Mouse (Mus musculus) left cerebral cortex, postnatal 10 days (tissue): ENCODE measurements around the gene Bbx. TPM values are rescaled to one million over a fixed set of nuclear protein-coding genes. Genes with fewer than 3 reads are reported as not detected.

Experiments
- DNase-seq, 2 experiments: peaks; one replicate each; pipeline ENCODE4 v3.0.0; 2021 to 2022; ENCODE audit warnings: low spot score in 2 of 2, mixed read lengths in 1 of 2; ENCODE audit errors: extremely low spot score in 1 of 2
- intact Hi-C: fragments of 180-260 bp; cut with DNase I; formaldehyde crosslinking; loops from one replicate; pipeline ENCODE4 v1.15.1; 2025
- total RNA-seq, 2 experiments: library from RNA; stranded (reverse); gene quantifications; 2 replicates each; pipeline ENCODE4 v1.2.3; 2021

The Bbx gene
- total RNA-seq, 2 experiments from 2014 or later, result 8.8 to 9.3 TPM

DNA sequence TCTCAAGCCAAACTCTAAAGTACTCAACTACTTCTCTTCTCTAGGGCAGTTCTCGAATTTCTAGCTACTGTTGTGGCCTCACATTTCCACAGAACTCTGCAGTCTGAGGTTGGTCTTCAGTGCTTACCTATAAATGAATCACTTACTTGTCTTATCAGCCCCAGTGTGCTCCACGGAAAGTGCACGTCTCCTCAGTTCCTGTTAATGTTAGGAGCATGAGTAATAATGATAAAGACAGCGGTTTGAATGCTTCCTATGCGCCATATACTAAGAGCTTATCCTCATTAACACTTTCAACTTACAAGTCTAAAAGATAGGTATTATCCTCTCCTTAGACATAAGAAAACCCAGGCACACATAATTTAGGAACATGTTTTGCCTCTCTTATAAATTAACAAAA lies 142.4 kb downstream of the Bbx start:
- no peak for DNase-seq
- intact Hi-C loops, result loop anchor here (5.0 kb wide), 1 partner anchor 37 kb away; no protein-coding TSS in a partner anchor

DNA sequence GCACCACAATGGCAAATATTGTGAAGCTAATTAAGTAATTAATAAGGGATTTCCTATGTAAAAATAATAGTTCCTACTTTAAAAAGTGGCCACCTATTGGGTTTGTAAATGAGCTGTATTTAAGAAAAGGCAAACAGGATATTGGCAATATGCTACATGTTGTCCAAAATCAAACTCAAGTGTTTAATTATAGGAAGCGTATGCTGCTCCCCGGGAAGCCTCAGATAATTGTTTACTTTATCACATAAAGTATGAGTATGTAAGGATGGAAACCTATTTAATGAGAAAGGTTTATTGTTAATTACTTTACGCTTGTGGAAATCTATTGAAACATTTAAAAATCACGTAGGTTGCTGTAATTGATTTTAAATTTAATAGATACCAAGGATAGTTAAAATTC lies 159.4 kb downstream of the Bbx start:
- intact Hi-C loops, result no loop called here
- DNase-seq, result no peak

DNA sequence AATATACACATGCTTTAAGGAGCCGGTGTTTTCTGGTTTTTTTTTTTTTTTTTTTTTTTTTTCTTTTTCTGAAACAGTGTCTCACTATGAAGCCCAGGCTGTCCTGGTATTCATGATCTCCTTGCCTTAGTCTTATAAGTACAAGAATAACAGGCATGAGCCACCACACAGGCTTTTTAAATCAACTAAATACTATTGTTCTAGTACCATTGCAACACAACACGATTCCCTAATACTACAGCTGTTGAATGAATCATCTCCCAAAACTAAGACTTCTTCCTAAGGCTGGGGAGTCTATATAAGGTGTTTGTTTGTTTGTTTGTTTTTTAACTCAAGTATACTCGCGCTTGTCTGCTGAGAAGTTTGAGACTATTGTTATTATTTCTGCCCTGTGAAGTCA lies 169.5 kb downstream of the Bbx start:
- intact Hi-C loops, result no loop called here

DNA sequence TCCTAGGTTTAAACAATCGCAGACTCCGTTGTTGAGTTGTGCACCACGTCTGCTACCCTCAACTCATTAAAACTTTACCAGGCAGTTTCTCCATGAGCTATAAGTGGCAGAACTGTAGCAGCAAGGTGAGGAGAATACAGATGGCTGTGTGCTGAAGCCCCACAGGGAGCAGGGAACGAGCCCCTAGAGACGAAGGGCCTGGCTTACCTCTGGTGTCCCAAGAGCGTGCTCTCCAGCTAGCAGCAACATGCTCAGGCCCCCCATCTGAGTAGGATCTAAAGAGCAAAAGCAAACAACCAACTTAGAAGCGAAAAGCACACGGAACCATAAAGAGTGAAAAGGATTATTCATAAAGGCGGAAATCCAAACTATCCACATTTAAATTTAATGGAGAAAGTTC lies 170.0 kb downstream of the Bbx start:
- intact Hi-C loops, result no loop called here
- no peak for DNase-seq

More for the DNA sequence above, 169.5 kb downstream of the Bbx start:
- DNase-seq, result no peak

DNA sequence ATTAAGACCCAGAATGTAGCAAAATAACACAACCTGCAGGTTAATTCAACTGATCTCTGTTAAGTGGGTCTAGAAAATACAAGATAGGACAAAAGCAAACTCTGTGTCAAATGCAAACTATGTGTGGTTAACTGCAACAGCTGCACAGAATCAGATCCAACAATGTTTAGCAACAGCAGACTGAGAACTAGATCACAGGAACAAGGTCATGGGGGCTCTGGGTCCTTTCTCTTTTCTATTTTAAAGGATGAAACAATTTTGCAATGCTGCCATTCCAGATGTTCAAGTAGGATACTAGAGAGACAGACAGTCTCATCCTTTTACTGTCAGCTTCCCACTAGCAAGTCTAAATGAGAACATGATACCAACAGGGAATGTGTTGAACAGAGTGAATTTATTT lies 170.4 kb downstream of the Bbx start:
- intact Hi-C loops, result no loop called here
- DNase-seq, result no peak

DNA sequence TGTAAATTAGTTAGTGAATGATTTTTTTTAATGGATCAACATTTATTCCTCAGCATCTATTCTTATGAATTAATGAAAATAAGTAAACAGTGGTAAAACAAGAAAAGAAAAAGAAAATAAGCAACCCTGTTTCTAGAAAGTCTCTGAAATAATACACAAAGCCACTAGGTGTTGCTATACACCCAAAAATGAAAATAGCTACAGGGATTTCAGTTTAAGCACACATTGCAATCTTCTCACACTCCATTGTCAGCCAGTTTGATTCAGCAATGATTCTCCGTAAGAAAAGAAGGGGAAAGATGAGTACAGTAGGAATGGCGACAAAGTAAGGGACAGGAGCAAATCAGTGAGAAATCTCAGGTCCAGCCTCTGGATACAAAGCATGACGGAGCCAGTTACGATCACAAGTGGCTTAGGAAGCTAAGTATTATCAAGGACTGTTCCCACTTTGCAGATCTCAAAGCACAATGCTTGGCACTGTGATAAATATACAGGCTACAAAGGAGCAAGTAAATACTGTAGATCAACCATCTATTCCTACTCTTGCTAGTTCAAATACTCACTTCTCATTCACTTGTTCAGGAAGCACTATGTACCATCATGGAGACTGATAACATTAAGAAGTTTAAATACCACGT lies 177.5 kb downstream of the Bbx start:
- DNase-seq, result peak in 1 of 2 experiments; percentile 44
- intact Hi-C loops, result loop anchor here (2.0 to 10.0 kb wide), 4 partner anchors 38 to 482 kb away; no protein-coding TSS in a partner anchor

DNA sequence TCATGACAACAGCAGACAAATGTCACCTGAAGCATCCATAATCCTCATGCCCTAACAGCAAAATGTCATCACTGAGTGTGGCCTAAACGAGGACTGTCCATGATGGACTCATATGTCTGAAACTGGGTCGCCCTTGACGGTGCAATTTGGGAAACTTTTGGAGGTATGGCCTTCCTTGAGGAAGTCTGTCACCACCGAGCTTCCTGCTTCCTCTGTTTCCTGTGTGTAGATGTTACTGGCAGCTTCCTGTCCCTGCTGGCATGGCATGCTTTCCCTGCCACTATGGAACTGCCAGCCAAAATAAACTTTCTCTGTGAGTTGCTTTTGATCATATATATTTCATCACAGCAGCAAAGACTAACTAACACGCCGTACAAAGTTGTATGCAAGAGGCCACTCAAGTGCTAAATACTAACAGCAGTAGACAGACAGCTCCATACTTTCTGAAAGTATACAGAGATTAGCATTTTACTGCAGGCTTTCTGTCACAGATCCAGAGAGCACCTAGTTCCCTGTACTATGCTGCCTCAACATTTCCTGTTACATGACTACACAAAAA lies 180.7 kb downstream of the Bbx start:
- intact Hi-C loops, result loop anchor here (5.0 to 10.0 kb wide), 3 partner anchors 41 to 273 kb away; no protein-coding TSS in a partner anchor
- DNase-seq, result no peak

DNA sequence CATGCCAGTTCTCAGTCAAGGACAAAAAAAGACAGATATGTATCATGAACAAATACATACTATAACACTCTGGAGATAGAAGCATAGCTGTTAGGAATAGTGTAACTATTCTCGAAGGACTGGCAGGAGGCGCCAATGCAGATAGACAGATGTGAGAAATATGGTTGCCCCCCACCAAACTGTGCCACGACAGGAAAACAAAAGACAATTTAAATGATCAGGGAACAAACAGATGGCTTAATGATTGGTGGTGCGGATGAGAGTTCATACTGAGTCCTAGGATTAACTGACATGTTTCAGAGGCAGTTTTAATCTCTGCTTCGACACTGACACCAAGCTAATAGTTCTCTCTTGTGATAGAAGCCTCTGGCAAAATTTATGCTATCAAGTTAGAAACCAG lies 181.7 kb downstream of the Bbx start:
- intact Hi-C loops, result loop anchor here (5.0 to 10.0 kb wide), 3 partner anchors 42 to 274 kb away; no protein-coding TSS in a partner anchor
- DNase-seq, result no peak

DNA sequence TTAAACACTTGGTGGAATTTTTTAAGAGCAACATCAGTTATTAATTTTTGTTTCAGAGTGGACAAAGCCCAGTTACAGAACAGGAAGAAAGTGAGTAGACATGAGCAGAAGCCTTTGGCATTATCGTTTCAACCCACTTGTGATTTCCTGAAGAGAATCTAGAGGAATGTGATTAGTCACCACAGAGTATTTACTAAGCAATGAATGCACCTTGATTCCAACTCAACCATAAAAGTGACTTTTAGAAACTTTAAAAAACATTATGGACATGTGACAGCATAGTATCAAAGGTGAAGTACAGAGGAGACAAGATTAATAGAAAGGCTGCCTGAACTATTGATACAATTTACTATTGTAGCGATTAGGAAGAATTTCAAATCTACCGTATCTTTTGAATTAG lies 183.2 kb downstream of the Bbx start:
- DNase-seq, result no peak
- intact Hi-C loops, result loop anchor here (10.0 kb wide), 2 partner anchors 204 to 394 kb away; no protein-coding TSS in a partner anchor

DNA sequence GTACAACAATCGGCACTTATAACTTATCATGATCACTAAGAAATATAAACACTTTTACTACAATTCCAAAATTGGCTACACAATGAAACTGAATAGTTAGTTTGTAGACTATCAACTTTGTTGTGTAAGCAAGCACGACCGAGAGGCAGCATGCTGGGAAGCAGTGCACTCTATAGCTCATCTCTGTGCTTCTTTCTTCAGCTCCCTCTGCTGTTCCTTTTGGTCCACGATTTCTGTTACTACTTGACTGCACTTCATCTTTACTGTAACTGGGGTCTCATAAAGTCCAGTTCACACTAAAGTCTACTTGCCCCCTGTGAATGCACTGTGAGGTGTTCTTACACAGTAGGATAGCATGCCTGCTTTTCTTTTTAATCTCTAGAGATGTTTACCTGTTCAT lies 189.7 kb downstream of the Bbx start:
- peak in 1 of 2 experiments; percentile 9 for DNase-seq
- intact Hi-C loops, result loop anchor here (10.0 kb wide), 2 partner anchors 198 to 388 kb away; no protein-coding TSS in a partner anchor

DNA sequence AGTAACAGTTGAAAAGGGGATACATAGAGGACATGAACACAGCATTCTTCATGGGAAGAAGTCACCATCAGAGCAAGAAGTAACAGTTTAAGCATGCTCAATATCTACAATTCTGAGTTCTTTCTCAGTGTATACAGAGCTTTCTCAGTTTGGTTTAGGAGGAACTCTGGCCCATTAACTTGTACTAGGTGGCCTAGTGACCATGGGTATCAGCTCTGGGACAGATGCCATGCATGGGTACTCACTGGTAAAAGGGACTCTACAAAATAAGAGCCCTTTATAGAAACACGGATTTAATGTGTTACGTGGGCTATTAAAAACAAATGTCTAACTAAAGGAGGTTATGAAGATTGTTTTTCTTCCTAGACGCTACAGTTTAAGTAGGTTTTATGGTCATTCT lies 190.6 kb downstream of the Bbx start:
- DNase-seq, result no peak
- intact Hi-C loops, result loop anchor here (10.0 kb wide), 2 partner anchors 197 to 387 kb away; no protein-coding TSS in a partner anchor

DNA sequence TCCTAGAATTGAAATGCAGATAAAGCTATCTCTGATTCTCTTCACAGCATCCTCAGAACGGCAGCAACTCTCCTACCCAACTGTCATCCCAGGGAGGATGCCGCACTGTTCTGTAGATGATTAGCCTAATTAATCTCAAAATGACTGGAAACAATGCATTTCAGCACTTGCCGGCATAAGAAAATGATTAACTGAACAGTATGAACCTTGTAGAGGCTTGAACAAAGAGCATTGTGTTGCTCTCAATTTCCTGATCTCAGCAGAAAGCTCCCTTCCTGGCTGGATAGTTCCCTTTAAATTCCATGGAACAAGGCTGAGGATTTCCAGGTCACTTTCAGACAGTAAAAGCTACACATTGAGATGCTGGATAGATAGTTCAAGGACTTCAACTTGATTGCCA lies 197.0 kb downstream of the Bbx start:
- intact Hi-C loops, result no loop called here
- DNase-seq, result no peak

DNA sequence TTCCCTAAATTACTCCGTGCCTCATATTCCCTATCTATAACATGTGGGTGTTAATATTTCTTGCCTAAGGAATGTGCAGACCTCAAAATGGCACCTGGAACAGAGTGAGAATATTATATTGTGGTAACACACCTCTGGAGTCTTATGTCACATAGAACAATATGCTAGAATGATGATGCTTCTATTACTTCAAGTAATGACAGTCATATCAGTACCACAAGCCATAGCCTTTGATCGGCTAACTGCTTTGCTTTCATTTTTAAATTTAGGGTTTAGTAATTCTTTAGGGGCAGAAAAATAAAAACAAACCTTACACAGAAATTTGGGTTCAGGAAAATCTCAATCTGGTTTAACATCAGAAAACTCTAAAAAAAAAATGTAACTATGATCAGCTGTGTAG lies 201.6 kb downstream of the Bbx start:
- intact Hi-C loops, result no loop called here
- DNase-seq, result no peak

DNA sequence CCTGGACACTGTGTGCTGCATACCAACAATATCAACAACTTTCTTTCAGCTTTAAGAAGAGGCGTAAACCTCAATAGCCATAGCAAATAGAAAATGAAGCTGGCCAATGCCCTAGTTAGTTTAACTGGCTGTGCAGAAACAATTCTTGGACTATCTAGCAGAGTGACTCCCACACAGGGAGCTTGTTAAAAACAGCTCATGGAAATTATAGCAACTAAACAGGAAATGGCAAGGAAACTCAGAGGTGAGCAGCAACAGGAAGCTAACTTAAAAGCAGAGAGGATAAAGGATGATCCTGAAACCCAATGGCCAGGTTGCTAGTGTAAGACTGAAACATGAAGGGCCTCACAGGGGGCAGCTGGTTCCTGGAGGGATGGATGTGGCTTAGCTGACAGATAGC lies 203.4 kb downstream of the Bbx start:
- DNase-seq, result no peak
- intact Hi-C loops, result no loop called here

DNA sequence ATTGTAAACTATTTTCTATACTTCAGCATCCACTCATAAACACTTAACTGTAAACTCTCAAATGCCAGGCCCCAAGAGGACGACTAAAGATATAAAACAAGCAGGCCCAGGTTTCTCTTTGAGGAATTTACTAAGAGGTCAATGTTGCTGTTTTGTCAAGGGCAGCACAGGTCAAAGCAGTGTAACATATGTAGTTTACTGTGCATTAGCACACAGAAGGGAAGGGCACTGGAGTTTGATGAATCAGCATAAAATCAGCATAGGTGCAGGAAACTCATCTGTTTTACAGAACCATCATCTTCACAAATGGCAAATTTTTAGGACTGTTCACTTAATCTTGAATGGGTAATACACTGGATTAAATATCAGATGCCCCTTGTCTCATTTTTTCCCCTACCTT lies 205.9 kb downstream of the Bbx start:
- no peak for DNase-seq
- intact Hi-C loops, result no loop called here

DNA sequence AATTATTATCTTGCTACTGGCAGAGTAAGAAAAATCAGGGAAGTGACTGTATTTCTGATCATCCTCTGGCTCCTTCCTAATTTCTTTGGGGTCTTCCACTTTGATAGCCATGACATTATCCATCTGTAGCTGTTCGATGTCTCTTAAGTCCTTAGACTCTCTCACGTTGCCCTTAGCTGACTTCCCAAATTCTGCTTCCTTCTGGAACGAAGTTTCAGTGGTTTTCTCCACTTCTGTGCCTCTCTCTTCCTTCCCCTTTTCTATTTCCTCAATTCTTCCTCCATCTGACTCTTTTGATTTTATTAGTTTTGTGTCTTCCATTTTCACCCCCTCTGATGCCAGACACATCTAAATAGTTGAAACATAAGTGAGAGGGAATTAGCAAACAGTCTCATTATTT lies 207.2 kb downstream of the Bbx start:
- intact Hi-C loops, result no loop called here
- no peak for DNase-seq

DNA sequence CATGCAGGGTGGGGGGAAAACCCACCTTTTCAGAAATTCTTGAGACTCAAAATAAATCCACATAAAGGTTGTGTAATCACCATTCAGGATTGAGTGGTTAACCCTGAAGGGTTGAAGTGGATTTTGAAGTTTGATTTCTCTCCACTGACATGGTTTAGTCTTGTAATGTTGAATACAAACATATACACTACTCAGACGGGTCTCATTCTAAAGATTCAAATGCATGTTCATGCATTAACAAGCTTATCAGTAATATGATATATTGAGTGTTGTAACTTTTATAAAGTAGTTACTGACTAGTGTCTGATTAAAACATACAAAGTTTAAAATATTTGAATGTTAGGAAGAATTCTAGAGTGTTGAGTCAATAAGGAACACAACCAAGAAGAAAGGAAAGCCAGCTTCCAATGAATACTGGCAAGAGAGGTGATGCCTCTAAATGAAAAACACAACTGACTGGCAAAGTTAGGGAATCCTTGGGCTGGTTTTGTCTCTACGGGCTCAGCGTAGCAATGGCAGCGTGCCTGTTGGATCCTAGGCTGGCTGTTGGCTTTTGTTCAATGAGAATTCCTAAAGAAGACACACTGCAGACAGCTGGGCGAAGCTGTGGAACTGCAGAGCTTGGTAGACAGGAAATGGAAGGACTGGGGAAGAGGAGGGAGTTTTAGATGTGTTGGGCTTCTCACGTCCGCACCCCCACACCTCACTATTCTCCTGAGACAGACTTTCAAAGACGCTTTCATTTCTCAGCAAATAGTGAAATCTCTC lies 211.3 kb downstream of the Bbx start:
- intact Hi-C loops, result no loop called here
- DNase-seq, result peak; percentile 34 to 57

DNA sequence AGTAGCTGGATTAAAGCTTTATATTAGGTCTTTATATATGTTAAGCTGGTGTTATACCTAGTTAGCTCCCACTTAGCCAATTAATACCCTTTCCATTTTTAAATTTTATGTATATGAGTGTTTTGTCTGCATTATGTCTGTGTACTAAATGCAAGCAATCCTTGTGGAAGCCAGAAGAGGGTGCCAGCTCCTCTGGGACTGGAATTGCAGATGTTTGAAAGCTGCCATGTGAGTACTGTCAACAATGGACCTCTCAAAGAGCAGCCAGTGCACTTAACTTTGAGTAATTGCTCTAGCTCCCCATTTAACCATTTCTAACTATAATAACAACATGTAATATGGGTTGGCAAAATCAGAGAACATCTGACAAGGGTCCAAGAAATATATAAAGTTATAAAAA lies 215.1 kb downstream of the Bbx start:
- no peak for DNase-seq
- intact Hi-C loops, result no loop called here

DNA sequence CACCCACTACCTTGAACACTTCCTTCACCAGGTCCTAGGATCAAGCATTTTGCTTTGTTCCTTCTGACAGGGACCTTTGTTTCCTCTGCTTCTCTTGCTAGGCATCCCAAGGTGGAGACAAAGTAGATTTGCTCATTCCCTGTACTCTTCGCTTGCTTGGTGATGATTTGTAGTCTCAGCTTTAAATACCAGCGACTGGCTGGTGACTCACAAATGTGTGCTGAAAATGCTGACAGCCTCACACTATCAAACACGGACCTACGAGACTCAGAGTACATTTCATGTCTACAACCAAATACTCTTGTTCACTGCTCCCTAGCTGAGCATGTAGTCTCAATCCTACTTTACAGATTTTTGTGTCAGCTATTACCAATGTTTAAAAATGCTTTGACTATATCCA lies 220.5 kb downstream of the Bbx start:
- no peak for DNase-seq
- intact Hi-C loops, result no loop called here

DNA sequence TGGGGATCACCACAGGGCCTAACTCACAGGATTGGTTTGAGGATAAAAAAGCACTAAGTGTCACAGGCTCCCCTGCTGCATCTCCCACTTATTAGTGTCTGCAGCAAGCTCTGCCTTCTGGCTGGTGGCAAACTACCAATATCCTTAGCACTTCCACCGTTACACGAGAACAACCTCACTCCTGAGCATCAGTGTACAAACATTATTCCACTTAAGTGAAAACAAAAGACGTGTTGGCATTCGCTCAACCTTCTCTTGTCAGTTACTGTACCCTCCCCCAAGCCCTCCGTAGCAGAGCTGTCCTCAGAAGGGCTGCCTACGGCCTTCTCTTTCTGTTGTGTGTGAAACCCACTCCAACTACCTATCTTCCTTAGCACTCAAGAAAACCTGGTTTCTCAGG lies 221.0 kb downstream of the Bbx start:
- no peak for DNase-seq
- intact Hi-C loops, result no loop called here
